Mouse (Mus musculus) bone marrow macrophage, adult 2 months (primary cell): Measurements from ENCODE around the gene Aldh1l1.

Experiments
- CTCF ChIP-seq: IDR thresholded peaks from 2 replicates; pipeline ENCODE4 v1.5.1; 2012; ENCODE audit warnings: low read depth, mild to moderate bottlenecking, low read length, moderate library complexity
- POLR2A ChIP-seq: IDR thresholded peaks from 2 replicates; pipeline ENCODE4 v1.6.1; 2012; ENCODE audit warnings: mild to moderate bottlenecking, low read depth, low read length, borderline replicate concordance

DNA sequence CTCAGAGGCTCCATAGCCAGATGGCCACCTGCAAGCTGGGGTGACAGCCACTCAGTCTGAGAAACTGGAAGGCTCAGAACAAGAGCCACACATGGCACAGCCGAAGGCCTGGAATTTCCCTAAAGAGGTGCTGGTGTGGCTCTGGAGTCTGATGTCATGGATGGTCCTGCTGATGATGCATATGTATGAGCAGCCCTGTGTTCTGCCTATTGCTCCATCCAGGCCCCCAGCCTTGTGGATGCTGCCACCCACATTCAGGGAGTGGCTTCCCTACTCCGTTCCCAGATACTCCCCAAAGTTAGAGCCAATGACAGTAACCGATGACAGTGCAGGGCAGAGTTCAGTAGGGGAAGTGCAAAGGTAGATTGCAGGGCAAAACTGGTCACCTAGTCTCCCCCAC lies 91.9 kb downstream of the Aldh1l1 start:
- no peak for TF ChIP-seq CTCF
- TF ChIP-seq POLR2A = no peak
